Mouse (Mus musculus) heart, postnatal 10 days (tissue): ENCODE data around the gene Dock4. TPM values are rescaled to one million over a fixed set of nuclear protein-coding genes. Genes with fewer than 3 reads are reported as not detected.
A peak's percentile ranks its signal among the peaks of the same experiment; 100 is the strongest.

ENCODE experiments used
- DNase-seq, 2 experiments: peaks; one replicate each; pipeline ENCODE4 v3.0.0; 2021
- intact Hi-C: fragments of 180-260 bp; cut with DNase I; formaldehyde crosslinking; loops from one replicate; pipeline ENCODE4 v1.15.1; 2025
- total RNA-seq, 2 experiments: library from RNA; stranded (reverse); gene quantifications; 2 replicates each; pipeline ENCODE4 v1.2.3; 2021

Gene Dock4
- total RNA-seq, 2 experiments from 2014 or later, result 18.8 to 21.1 TPM

- intact Hi-C loops, result no loop called here
- DNase-seq, result no peak
These were observed 261.4 kb downstream of the Dock4 start for GRCm38 (mm10) chr12:40707108-40707507.

GRCm38 (mm10) chr12:40709094-40709493 lies 263.3 kb downstream of the Dock4 start:
- no peak for DNase-seq
- intact Hi-C loops, result no loop called here

- intact Hi-C loops, result no loop called here
- no peak for DNase-seq
These were observed 266.5 kb downstream of the Dock4 start for GRCm38 (mm10) chr12:40712235-40712634.

- intact Hi-C loops, result no loop called here
- DNase-seq, result no peak
These were observed 268.5 kb downstream of the Dock4 start for GRCm38 (mm10) chr12:40714288-40714687.

GRCm38 (mm10) chr12:40715174-40715573 lies 269.4 kb downstream of the Dock4 start:
- intact Hi-C loops, result no loop called here
- no peak for DNase-seq

- no peak for DNase-seq
- intact Hi-C loops, result no loop called here
These were observed 282.6 kb downstream of the Dock4 start for GRCm38 (mm10) chr12:40728373-40728772.

- DNase-seq, result no peak
These were observed 285.0 kb downstream of the Dock4 start for GRCm38 (mm10) chr12:40730756-40731155.

GRCm38 (mm10) chr12:40745501-40745900 lies 299.7 kb downstream of the Dock4 start:
- intact Hi-C loops, result no loop called here
- DNase-seq, result no peak

More at GRCm38 (mm10) chr12:40730756-40731155, 285.0 kb downstream of the Dock4 start:
- intact Hi-C loops, result no loop called here

GRCm38 (mm10) chr12:40746081-40746480 lies 300.3 kb downstream of the Dock4 start:
- DNase-seq, result no peak
- intact Hi-C loops, result no loop called here

- no peak for DNase-seq
- intact Hi-C loops, result no loop called here
These were observed 313.5 kb downstream of the Dock4 start for GRCm38 (mm10) chr12:40759281-40759680.

GRCm38 (mm10) chr12:40767258-40767816 lies 321.6 kb downstream of the Dock4 start:
- intact Hi-C loops, result no loop called here

GRCm38 (mm10) chr12:40773091-40773490 lies 327.3 kb downstream of the Dock4 start:
- no peak for DNase-seq
- intact Hi-C loops, result no loop called here

More at GRCm38 (mm10) chr12:40767258-40767816, 321.6 kb downstream of the Dock4 start:
- no peak for DNase-seq

- intact Hi-C loops, result no loop called here
- DNase-seq, result no peak
These were observed 335.8 kb downstream of the Dock4 start for GRCm38 (mm10) chr12:40781554-40781953.

GRCm38 (mm10) chr12:40788621-40789111 lies 342.9 kb downstream of the Dock4 start:
- DNase-seq, result peak in 1 of 2 experiments; percentile 25
- intact Hi-C loops, result no loop called here

- intact Hi-C loops, result no loop called here
- DNase-seq, result peak; percentile 20 to 32
These were observed 343.9 kb downstream of the Dock4 start for GRCm38 (mm10) chr12:40789379-40790361.

- intact Hi-C loops, result no loop called here
- no peak for DNase-seq
These were observed 345.5 kb downstream of the Dock4 start for GRCm38 (mm10) chr12:40791221-40791620.

GRCm38 (mm10) chr12:40792184-40792650 lies 346.5 kb downstream of the Dock4 start:
- intact Hi-C loops, result no loop called here
- DNase-seq, result no peak

- intact Hi-C loops, result no loop called here
- no peak for DNase-seq
These were observed 348.3 kb downstream of the Dock4 start for GRCm38 (mm10) chr12:40794066-40794465.

- intact Hi-C loops, result no loop called here
- no peak for DNase-seq
These were observed 349.0 kb downstream of the Dock4 start for GRCm38 (mm10) chr12:40794756-40795155.

GRCm38 (mm10) chr12:40795768-40796167 lies 350.0 kb downstream of the Dock4 start:
- no peak for DNase-seq
- intact Hi-C loops, result no loop called here

- no peak for DNase-seq
- intact Hi-C loops, result no loop called here
These were observed 351.2 kb downstream of the Dock4 start for GRCm38 (mm10) chr12:40796813-40797491.
